ENCODE assay signal across 16 mouse cellular contexts in the genomic region with DNA sequence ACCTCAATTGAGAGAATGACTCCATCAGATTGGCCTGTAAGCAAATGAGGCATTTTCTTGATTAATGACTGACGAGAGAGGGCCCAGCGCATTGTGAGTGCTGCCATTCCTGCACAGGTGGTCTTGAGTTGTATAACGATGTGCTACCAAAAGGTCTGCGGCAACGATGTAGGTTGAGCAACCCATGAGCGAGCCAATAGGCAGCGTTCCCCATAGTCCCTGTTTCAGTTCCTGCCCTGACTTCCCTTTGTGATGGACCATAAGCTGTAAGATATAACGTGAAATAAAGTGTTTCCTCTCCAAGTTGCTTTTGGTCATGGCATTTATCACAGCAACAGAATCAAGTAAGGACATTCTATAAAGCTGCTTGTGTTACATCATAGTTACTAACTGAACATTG.
"Had no signal": no experiment of that assay in that cellular context is flagged by ENCODE, and none has a peak within 500 bp of the region (broad histone marks: within the 10 kb centered on the region; RNA-seq: fewer than 3 reads in every experiment).

No protein-coding gene starts in this region.

- DNase-seq: gastrocnemius, adult 2 months; gastrocnemius, postnatal 10 days; gastrocnemius, postnatal 25 days; heart, adult 18-20 months; heart, postnatal 10 days; heart, postnatal 36 days; kidney, adult 11 months; kidney, adult 2 months; kidney, adult 9 months; kidney, postnatal 14 days; kidney, postnatal 36 days; layer of hippocampus, adult 9-11 months; layer of hippocampus, postnatal 36 days; liver had no signal

- ATAC-seq: hindbrain, postnatal 0 days; intestine, embryonic 16.5 days had no signal
